Mouse (Mus musculus) heart, adult 18-20 months (tissue): Measurements from ENCODE around the gene Chchd6. TPM values are rescaled to one million over a fixed set of nuclear protein-coding genes. Genes with fewer than 3 reads are reported as not detected.

Source experiments
- total RNA-seq, 2 experiments: library from RNA; stranded (reverse); gene quantifications; 2 replicates each; pipeline ENCODE4 v1.2.3; 2021

The Chchd6 gene
- total RNA-seq, 2 experiments from 2014 or later, result 11.8 to 12.3 TPM

Other genes starting within 250 kb of the Chchd6 start
- 10 to 100 TPM; 21.3 to 22.7 TPM for gene Plxna1, start 233.0 kb downstream of the Chchd6 start, total RNA-seq
- gene Txnrd3, start 48.3 kb upstream of the Chchd6 start, total RNA-seq, result 10 to 100 TPM; 14.6 to 17.1 TPM
- not detected for gene Vmn1r40, start 111.9 kb upstream of the Chchd6 start, total RNA-seq
- gene Vmn1r41, start 145.1 kb upstream of the Chchd6 start, total RNA-seq, result not detected